Mouse (Mus musculus): ENCODE measurements at regions not wholly inside any gene's neighbourhood (a gene's known extent, or its start where the extent isn't known, plus 50 kb on each side); places are given as distances from the start of the nearest gene placed in this dataset.
"Not testable (repeated sequence)": the region's sequence is repeated elsewhere in the genome, so short reads cannot be mapped to it uniquely, and the experiment has no call there.

GRCm38 (mm10) chr6:61042667-61043523 lies 118.1 kb downstream of the Mmrn1 start:
- no peak for DNase-seq (ENCODE audit: low read depth, low spot score)

DNA sequence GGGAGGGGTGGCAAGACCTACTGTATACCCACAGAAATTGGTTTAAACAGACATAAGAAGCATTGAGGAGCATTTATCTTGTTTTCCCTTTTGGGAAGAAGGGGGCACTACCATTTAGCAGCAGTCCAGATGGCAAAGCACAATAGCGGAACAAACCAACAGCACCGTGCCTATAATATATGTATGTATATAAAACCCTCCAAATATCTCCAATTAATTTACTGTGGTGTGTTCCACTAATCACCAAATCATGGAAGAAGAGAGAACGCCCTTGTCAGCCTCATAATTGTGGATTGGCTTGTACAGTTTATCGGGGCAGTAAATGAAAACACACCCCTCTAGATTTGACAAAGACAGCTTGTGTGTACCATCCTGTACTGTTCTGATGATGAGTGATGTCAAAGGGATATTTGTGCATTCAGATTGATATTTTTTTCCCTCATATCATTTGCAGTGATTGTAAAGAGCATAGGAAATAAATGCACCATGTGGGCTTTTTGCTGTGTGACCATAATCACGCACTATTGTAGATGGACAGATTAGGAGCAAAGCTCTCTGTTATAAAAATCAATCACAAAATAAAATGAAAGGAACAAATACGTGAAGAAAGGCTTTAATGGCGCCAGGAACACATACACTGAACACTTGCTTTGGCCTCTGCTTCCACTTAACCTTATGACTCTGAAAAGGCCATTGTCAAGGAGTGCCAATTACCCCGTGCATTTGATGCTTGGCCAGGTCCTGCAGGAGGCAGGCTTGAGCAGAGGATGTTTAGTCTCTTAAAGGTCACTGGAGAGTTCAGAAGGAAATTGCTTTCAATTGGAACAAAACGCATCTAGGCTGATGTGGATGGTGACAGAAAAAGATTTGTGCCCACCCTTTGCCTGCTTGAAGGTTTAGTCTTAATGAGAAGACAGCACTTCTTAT lies 119.0 kb downstream of the Mmrn1 start:
- no peak for DNase-seq (ENCODE audit: low read depth, low spot score)

- DNase-seq (ENCODE audit: low read depth, low spot score) = not testable (repeated sequence)
Observed at GRCm38 (mm10) chr6:61047667-61048066, 122.9 kb downstream of the Mmrn1 start.

GRCm38 (mm10) chr6:61063129-61063528 lies 117.0 kb upstream of the Ccser1 start:
- peak; percentile 71 for DNase-seq (ENCODE audit: low read depth, low spot score)

GRCm38 (mm10) chr6:61065769-61066168 lies 114.4 kb upstream of the Ccser1 start:
- DNase-seq (ENCODE audit: low read depth, low spot score) = no peak

- DNase-seq (ENCODE audit: low read depth, low spot score) = no peak
Observed at GRCm38 (mm10) chr6:61066501-61067282, 113.4 kb upstream of the Ccser1 start.

GRCm38 (mm10) chr6:61067355-61068116 lies 112.6 kb upstream of the Ccser1 start:
- DNase-seq (ENCODE audit: low read depth, low spot score) = no peak

DNA sequence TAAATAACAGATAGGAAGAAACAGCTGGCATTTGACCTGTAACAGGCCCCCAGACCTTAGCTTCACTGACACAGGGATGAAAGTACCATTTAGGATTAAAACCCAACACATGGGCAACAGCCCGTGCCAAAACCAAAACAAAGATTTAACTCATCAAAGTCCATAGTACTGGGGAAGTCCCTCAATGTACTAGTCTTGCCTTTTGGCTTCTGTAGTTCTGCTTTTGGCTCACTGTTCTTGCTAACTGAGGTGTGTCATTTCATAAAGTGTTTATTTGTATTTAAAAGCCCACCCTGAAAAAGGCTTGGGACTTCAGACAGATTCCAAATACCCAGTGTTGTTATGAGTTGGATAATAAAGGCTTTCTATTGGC lies 112.0 kb upstream of the Ccser1 start:
- DNase-seq (ENCODE audit: low read depth, low spot score) = no peak

DNA sequence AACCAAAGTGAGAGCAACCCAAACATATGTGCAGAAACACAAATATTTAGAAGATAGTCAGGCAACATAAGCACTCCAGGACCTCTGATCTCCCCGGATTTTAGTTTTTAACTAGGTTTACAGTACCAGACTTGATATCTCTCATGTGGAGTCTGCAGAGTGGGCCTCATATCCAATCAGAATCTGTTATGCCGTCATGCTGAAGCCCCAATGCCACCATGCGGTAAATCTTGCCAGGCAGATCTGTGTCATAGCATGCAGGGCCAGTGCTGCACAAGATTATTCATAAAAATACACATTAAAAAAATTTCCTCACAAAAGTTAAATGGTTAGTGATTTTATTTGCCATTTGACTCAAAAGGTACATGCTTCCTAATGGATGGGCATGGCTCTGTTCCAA lies 106.9 kb upstream of the Ccser1 start:
- DNase-seq (ENCODE audit: low read depth, low spot score) = no peak

GRCm38 (mm10) chr6:61073794-61074193 lies 106.3 kb upstream of the Ccser1 start:
- no peak for DNase-seq (ENCODE audit: low read depth, low spot score)

DNA sequence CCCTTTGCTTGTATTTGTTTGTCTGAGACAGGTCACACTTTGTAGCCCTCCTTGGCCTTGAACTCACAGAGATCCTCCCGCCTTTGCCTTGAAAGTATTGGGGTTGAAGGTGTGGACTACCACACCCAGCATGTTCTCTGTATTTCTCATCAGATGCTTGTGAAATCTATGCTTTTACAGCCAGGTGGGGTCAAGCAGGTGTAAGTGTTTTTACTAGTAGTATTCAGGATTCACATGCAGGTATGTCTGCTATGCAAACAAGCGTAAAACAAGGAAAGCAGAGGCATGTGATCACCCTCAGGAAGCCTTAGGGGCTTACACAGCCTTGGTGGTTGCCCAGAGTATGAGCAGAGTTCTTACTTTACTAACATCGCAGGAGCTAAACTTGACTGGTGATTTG lies 105.4 kb upstream of the Ccser1 start:
- DNase-seq (ENCODE audit: low read depth, low spot score) = no peak

DNA sequence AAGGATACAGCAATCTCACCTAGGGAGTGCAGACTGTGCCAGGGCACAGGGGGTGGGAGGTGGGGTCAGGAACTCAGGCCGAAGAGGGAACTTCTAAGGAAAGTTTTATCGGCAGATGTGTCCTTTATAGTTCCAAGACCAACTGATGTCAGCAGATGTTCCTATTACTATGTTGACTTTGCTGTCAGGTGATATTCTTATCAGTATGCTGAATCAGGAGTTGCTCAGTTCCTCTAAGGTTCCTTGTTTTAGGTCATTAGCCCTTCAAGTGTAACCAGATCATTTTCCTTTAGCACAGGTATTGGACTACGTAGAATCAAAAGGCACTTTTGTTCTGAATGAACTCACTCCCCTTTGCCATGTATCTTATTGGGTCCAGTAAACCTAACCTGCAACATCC lies 101.6 kb upstream of the Ccser1 start:
- DNase-seq (ENCODE audit: low read depth, low spot score) = no peak

DNA sequence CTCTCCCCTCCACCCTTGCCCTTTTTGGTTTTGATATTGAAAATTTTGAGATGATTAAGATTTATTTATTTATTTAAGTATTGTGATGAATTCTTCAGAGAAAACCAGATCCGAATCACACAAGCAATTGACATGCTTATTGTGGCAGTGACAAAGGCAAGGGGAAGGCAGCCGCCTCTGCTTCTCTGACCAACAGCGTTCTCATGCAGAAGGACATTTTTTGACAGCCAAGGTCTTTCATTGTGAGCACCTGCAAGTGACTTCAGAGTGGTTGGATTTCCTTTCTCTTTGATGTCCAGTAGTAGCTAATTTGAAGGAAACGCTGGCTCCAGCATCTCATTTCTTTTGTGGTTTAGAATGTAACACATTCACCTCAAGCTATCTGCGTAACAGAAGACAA lies 99.5 kb upstream of the Ccser1 start:
- no peak for DNase-seq (ENCODE audit: low read depth, low spot score)

DNA sequence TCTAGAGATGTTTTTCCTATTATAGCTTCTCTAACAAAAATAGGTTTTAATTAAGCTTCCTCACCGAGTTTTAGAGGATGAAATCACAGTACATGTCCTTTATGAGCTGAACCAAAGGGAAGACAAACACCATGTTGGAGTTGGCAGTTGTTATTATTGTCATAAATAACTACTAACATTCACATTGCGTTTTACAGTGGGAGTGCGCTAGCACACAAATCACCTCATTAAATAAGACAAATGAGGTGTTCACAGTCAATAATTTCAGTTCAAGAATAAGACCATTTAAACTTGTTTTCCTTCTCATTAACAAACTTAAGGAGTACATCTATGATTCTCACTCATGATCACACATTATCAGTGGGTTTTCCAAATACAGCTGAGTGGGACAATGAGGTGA lies 96.8 kb upstream of the Ccser1 start:
- no peak for DNase-seq (ENCODE audit: low read depth, low spot score)

DNA sequence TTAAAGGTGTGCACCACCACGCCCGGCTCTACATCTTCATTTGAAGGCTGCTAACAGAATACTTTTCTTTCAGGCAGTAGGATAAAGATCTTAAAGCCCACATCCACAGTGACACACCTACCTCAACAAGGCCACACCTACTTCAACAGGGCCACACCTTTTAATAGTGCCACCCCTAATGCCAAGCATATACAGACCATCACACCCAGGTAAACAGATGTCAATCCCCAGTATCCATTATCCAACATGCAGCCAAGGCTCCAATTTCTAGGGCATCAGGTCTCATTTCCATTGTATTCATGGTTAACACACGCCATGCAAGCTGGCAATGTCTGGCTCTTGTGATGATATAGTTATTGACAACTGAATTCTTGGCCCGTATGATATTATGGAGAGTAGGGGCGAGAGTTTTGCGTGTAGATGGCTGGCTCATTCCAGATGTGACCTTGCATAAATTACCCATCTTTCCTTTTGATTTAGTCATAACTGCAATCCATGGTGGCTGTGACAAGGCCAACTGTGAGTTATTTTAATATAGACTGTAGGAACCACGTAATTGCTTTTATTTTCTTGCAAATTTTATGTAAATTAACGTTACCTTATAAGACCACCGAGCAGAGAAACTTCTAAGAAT lies 80.7 kb upstream of the Ccser1 start:
- no peak for DNase-seq (ENCODE audit: low read depth, low spot score)

DNA sequence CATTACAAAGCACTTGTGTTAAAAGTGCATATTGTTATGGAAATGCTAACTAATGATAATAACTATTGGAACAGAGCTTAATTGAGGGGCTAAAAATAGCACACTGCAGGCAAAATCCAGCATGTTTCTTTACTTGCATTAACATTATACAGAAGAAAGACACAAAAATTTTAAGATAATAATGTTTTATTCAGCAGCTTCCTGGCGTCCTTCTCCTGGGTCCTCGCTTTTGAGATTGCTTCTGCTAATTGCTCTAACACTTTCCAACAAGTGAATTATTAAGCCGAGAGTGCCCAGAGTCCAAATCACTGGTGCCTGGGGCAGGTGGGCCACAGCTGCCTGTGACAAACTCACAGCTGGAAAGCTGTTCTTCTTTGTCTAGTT lies 80.2 kb upstream of the Ccser1 start:
- DNase-seq (ENCODE audit: low read depth, low spot score) = no peak

- DNase-seq (ENCODE audit: low read depth, low spot score) = no peak
Observed at GRCm38 (mm10) chr6:61101972-61102371, 78.2 kb upstream of the Ccser1 start.

- no peak for DNase-seq (ENCODE audit: low read depth, low spot score)
Observed at GRCm38 (mm10) chr6:61103459-61104234, 76.5 kb upstream of the Ccser1 start.

DNA sequence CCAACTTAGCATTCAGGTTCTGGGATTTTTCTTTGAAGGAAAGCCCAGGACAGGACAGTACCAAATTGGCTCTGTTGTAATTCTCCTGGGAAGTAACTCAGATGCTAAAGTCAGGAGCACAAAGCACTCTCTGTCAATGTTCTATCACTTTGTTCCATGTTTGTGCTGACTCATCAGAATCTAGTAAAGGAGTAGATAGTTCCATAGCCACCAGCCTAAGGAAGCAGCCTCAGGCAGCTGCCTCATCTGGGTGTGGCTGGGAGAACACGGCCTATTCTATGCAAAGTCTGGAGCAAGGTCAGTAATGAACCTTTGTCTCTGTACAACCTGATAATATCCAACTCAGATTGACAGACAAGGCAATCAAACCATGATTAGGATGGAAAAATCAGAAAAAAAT lies 64.9 kb upstream of the Ccser1 start:
- DNase-seq (ENCODE audit: low read depth, low spot score) = peak; percentile 53

DNA sequence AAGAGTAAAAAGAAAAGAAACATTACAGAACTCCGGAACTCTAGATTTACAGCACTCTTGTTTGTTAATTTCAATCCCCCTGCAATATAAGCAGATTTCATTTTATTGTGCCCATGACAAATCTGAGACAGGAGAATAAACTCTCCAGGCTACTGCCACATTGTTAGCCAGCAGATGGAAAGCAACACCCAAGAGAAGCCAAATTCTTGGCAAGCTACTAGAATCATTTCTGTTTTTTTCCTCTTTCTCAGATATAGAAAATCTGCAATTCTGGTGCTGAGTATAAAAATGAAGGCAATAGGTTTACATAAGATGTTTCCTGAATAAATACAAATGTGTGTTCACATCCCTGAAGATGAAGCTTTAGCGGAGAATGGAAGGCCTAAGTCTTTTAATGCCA lies 60.5 kb upstream of the Ccser1 start:
- DNase-seq (ENCODE audit: low read depth, low spot score) = no peak
